Mouse (Mus musculus): ENCODE results near the gene H2-D1. TPM values are rescaled to one million over a fixed set of nuclear protein-coding genes. Genes with fewer than 3 reads are reported as not detected.
"Not testable (repeated sequence)": the region's sequence is repeated elsewhere in the genome, so short reads cannot be mapped to it uniquely, and the experiment has no call there.

The H2-D1 gene
- polyA plus RNA-seq, 1 experiment from 2014 or later, result 79.1 TPM

DNA sequence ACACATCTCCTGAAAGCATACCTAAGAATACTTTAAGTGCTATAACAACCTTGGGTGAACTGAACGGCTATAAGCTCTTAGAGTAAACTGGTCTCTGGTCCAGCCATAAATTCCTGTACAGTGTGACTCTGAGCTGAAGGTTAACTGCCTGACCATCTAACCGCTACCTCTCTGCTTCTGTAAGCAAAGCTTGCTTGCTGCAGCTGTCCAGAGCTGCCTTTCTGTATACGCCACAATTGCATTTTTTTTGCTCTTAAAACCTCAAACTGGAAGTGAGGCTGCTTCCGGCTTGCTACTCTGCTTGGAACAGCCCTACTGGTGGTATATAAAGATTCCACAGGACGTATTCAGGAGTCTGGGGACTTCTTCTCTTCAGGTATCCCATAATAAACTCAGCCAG is 29.9 kb upstream of the H2-D1 start:
- no peak for ATAC-seq (ENCODE audit: low read depth)
- Histone ChIP-seq H3K9ac (peak overlapping the region; percentile 31; the same call in 1 of the 2 replicates), H3K4me2 (no peak overlapping the region), H3K27me3 (no peaks in the 10 kb centered on the region), H3K4me3 (no peak overlapping the region), H3K9me3 (no peaks in the 10 kb centered on the region), H3K36me3 (peaks cover 40% of the 10 kb centered on the region), H3K27ac (replicated peaks) (no peak overlapping the region), H3K4me1 (replicated peaks) (peaks cover 44% of the 10 kb centered on the region)
- 89% methylated on average over 5 of the region's 5 CpGs for WGBS

GRCm38 (mm10) chr17:35233114-35233980 is 29.2 kb upstream of the H2-D1 start, which contains the start of gene Atp6v1g2:
TSS of gene Atp6v1g2 (plus strand) at chr17:35233660.
- Histone ChIP-seq H3K27me3 (no peaks in the 10 kb centered on the region), H3K4me2 (peak within 1 kb of the TSS; percentile 97), H3K4me3 (peak within 1 kb of the TSS; percentile 53), H3K36me3 (peaks cover 33% of the 10 kb centered on the region), H3K9me3 (no peaks in the 10 kb centered on the region), H3K27ac (replicated peaks) (peak within 1 kb of the TSS; percentile 95; the same call in 1 of the 2 replicates), H3K9ac (peak within 1 kb of the TSS; percentile 77), H3K4me1 (replicated peaks) (peaks cover 44% of the 10 kb centered on the region)
- ATAC-seq (ENCODE audit: low read depth), result no peak
- WGBS, result 80% methylated on average over 18 of the region's 18 CpGs

GRCm38 (mm10) chr17:35234090-35234489 is 28.4 kb upstream of the H2-D1 start:
- H3K27me3 ChIP-seq; ATAC-seq (ENCODE audit: low read depth); H3K9me3 ChIP-seq; H3K27ac ChIP-seq (replicated peaks): not testable (repeated sequence)
- Histone ChIP-seq H3K9ac (peak overlapping the region; percentile 77; the same call in 1 of the 2 replicates), H3K36me3 (peaks cover 26% of the 10 kb centered on the region), H3K4me2 (peak overlapping the region; percentile 97), H3K4me1 (replicated peaks) (peaks cover 44% of the 10 kb centered on the region), H3K4me3 (0 out of 2 replicates have a peak overlapping the region, but pooled peaks have one; percentile 53)
- 90% methylated on average over 7 of the region's 7 CpGs for WGBS

DNA sequence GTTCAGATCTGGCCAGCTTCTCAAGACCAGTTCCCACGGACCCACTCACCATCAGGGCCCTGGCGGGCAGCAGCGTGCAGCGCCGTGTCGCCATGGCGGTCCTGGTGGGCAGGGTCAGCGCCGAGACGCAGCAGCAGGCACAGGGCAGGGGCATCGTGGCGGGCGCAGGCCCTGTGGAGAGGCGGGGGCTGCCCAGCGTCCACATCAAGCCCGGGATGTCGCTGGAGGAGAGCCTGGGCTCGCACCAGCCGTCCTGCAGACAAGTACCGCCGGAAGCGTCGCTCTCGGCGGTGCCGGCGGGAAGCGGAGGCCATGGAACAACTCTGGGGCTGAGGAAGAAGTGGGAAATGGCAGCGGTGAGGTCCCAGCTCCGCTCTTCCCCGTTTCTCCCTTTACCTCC is 27.6 kb upstream of the H2-D1 start:
- no peak for ATAC-seq (ENCODE audit: low read depth)
- H3K9me3 ChIP-seq, result no peaks in the 10 kb centered on the region

GRCm38 (mm10) chr17:35235614-35236389 is 26.7 kb upstream of the H2-D1 start, which contains the start of gene Nfkbil1:
TSS of gene Nfkbil1 (minus strand) at chr17:35235792.
- Histone ChIP-seq H3K9ac (peak within 1 kb of the TSS; percentile 77), H3K9me3 (no peaks in the 10 kb centered on the region), H3K36me3 (peaks cover 9% of the 10 kb centered on the region), H3K27me3 (no peaks in the 10 kb centered on the region), H3K27ac (replicated peaks) (peak within 1 kb of the TSS; percentile 95), H3K4me1 (replicated peaks) (peaks cover 53% of the 10 kb centered on the region), H3K4me2 (peak within 1 kb of the TSS; percentile 97), H3K4me3 (peak within 1 kb of the TSS; percentile 53)
- ATAC-seq (ENCODE audit: low read depth), result peak; percentile 87
- WGBS, result under 1% methylated on average over 35 of the region's 35 CpGs

More for the DNA sequence above, 27.6 kb upstream of the H2-D1 start:
- Histone ChIP-seq H3K36me3 (peaks cover 18% of the 10 kb centered on the region), H3K27ac (replicated peaks) (peak overlapping the region; percentile 95), H3K4me1 (replicated peaks) (peaks cover 44% of the 10 kb centered on the region), H3K27me3 (no peaks in the 10 kb centered on the region), H3K9ac (peak overlapping the region; percentile 77), H3K4me2 (peak overlapping the region; percentile 97), H3K4me3 (peak overlapping the region; percentile 53)
- 7% methylated on average over 31 of the region's 31 CpGs for WGBS

DNA sequence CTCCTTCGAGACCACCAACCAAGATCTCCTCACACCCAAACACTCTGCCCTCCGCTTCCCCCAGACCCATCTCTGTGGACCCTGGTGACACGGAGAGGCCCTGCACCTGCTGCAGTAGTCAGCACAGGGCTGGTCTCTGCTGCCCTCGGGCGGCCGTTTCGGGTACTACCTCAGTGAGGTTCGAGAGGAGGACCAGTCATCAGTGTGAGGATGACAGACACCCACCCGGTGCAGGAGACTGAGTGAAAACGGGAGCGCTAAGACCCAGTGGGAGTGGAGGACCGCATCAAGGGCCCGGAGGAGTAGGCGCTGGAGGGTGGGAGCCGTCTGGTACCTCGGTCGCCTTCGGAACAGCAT is 26.2 kb upstream of the H2-D1 start:
- peak; percentile 86 for ATAC-seq (ENCODE audit: low read depth)
- H3K4me3 ChIP-seq, result peak overlapping the region; percentile 53
- H3K36me3 ChIP-seq, result peaks cover 3% of the 10 kb centered on the region; the same call in 1 of the 2 replicates
- no peaks in the 10 kb centered on the region for H3K9me3 ChIP-seq
- H3K27me3 ChIP-seq, result no peaks in the 10 kb centered on the region
- peaks cover 55% of the 10 kb centered on the region for H3K4me1 ChIP-seq (replicated peaks)
- peak overlapping the region; percentile 95 for H3K27ac ChIP-seq (replicated peaks)
- 1% methylated on average over 18 of the region's 18 CpGs for WGBS
- H3K4me2 ChIP-seq, result peak overlapping the region; percentile 97
- peak overlapping the region; percentile 77 for H3K9ac ChIP-seq

GRCm38 (mm10) chr17:35236996-35237395 is 25.5 kb upstream of the H2-D1 start:
- peak overlapping the region; percentile 95 for H3K27ac ChIP-seq (replicated peaks)
- peak overlapping the region; percentile 53 for H3K4me3 ChIP-seq
- H3K9me3 ChIP-seq, result no peaks in the 10 kb centered on the region
- no peaks in the 10 kb centered on the region for H3K27me3 ChIP-seq
- peak overlapping the region; percentile 97 for H3K4me2 ChIP-seq
- 78% methylated on average over 9 of the region's 9 CpGs for WGBS
- 0 out of 2 replicates have a peak, but pooled peaks cover 3% of the 10 kb centered on the region for H3K36me3 ChIP-seq
- H3K4me1 ChIP-seq (replicated peaks), result peaks cover 52% of the 10 kb centered on the region
- peak overlapping the region; percentile 77 for H3K9ac ChIP-seq
- ATAC-seq (ENCODE audit: low read depth), result no peak

- H3K9ac ChIP-seq, result peak overlapping the region; percentile 77
- no peaks in the 10 kb centered on the region for H3K27me3 ChIP-seq
- peak overlapping the region; percentile 53; the same call in 1 of the 2 replicates for H3K4me3 ChIP-seq
- no peak for ATAC-seq (ENCODE audit: low read depth)
- 0 out of 2 replicates have a peak, but pooled peaks cover 3% of the 10 kb centered on the region for H3K36me3 ChIP-seq
- H3K4me1 ChIP-seq (replicated peaks), result peaks cover 47% of the 10 kb centered on the region
- H3K27ac ChIP-seq (replicated peaks), result no peak overlapping the region
- 85% methylated on average over 12 of the region's 12 CpGs for WGBS
- peak overlapping the region; percentile 97 for H3K4me2 ChIP-seq
- H3K9me3 ChIP-seq, result no peaks in the 10 kb centered on the region
Observed at GRCm38 (mm10) chr17:35237504-35237903, 25.0 kb upstream of the H2-D1 start.

- 87% methylated on average over 5 of the region's 5 CpGs for WGBS
- Histone ChIP-seq H3K4me3 (no peak overlapping the region), H3K4me2 (no peak overlapping the region), H3K9ac (no peak overlapping the region), H3K27ac (replicated peaks) (peak overlapping the region; percentile 100; the same call in 1 of the 2 replicates), H3K36me3 (peaks cover 16% of the 10 kb centered on the region), H3K27me3 (no peaks in the 10 kb centered on the region), H3K4me1 (replicated peaks) (peaks cover 46% of the 10 kb centered on the region), H3K9me3 (no peaks in the 10 kb centered on the region)
- ATAC-seq (ENCODE audit: low read depth), result no peak
Observed at GRCm38 (mm10) chr17:35239700-35240099, 22.8 kb upstream of the H2-D1 start.

GRCm38 (mm10) chr17:35240384-35241304 is 21.9 kb upstream of the H2-D1 start:
- peak overlapping the region; percentile 100 for H3K9ac ChIP-seq
- no peaks in the 10 kb centered on the region for H3K27me3 ChIP-seq
- peak; percentile 0; the same call in 1 of the 2 replicates for ATAC-seq (ENCODE audit: low read depth)
- peak overlapping the region; percentile 93 for H3K4me2 ChIP-seq
- peaks cover 50% of the 10 kb centered on the region for H3K4me1 ChIP-seq (replicated peaks)
- 33% methylated on average over 12 of the region's 12 CpGs for WGBS
- peak overlapping the region; percentile 99 for H3K4me3 ChIP-seq
- no peaks in the 10 kb centered on the region for H3K9me3 ChIP-seq
- H3K36me3 ChIP-seq, result peaks cover 26% of the 10 kb centered on the region
- H3K27ac ChIP-seq (replicated peaks), result peak overlapping the region; percentile 100
